Mouse (Mus musculus) myocyte (in vitro differentiated cells): ENCODE data around the gene Ppm1n. TPM values are rescaled to one million over a fixed set of nuclear protein-coding genes. Genes with fewer than 3 reads are reported as not detected.
A peak's percentile ranks its signal among the peaks of the same experiment; 100 is the strongest.

Source experiments
- H3K27me3 ChIP-seq: one replicate; pipeline ENCODE4 v1.6.1; 2011; ENCODE audit not compliant: control insufficient read depth, insufficient read depth, insufficient read length
- H3K36me3 ChIP-seq: one replicate; pipeline ENCODE4 v1.6.1; 2011; ENCODE audit not compliant: control insufficient read depth, insufficient read depth
- H3K4me2 ChIP-seq: one replicate; pipeline ENCODE4 v1.6.1; 2011; ENCODE audit warnings: low read depth, control low read depth
- H3K4me3 ChIP-seq: one replicate; pipeline ENCODE4 v1.5.1; 2011; ENCODE audit warnings: mild to moderate bottlenecking, control low read depth, moderate library complexity
- H3K79me2 ChIP-seq: one replicate; pipeline ENCODE4 v1.6.1; 2011; ENCODE audit not compliant: control insufficient read depth, insufficient read depth
- H3ac ChIP-seq: one replicate; pipeline ENCODE4 v1.6.1; 2011; ENCODE audit not compliant: control insufficient read depth, insufficient read length
- CEBPB ChIP-seq: IDR thresholded peaks from 2 replicates; pipeline ENCODE4 v1.6.1; 2011; ENCODE audit warnings: mild to moderate bottlenecking, moderate library complexity; ENCODE audit not compliant: poor library complexity, insufficient read depth, severe bottlenecking
- E2F4 ChIP-seq: IDR thresholded peaks from one replicate; pipeline ENCODE4 v1.6.1; 2011; ENCODE audit warnings: mild to moderate bottlenecking, control low read depth, moderate library complexity; ENCODE audit not compliant: insufficient read depth
- MAX ChIP-seq: IDR thresholded peaks from one replicate; pipeline ENCODE4 v1.6.1; 2011; ENCODE audit warnings: low read depth, mild to moderate bottlenecking, control low read depth
- MYOD1 ChIP-seq, 3 experiments: IDR thresholded peaks; one replicate each; pipeline ENCODE4 v1.6.1; 2011; ENCODE audit warnings: control low read depth in 2 of 3, low read depth in 2 of 3, mild to moderate bottlenecking in 2 of 3, moderate library complexity in 1 of 3; ENCODE audit not compliant: insufficient read length in 2 of 3, control insufficient read depth in 1 of 3
- MYOG ChIP-seq, 3 experiments: IDR thresholded peaks; one replicate each; pipeline ENCODE4 v1.6.1; 2011; ENCODE audit warnings: control low read depth in 2 of 3, low read depth in 2 of 3, mild to moderate bottlenecking in 2 of 3; ENCODE audit not compliant: insufficient read length in 2 of 3, control insufficient read depth in 1 of 3, insufficient read depth in 1 of 3
- POLR2A ChIP-seq: IDR thresholded peaks from one replicate; pipeline ENCODE4 v1.6.1; 2011; ENCODE audit warnings: low read depth, mild to moderate bottlenecking, control low read depth, moderate library complexity; ENCODE audit not compliant: insufficient read length
- POLR2AphosphoS2 ChIP-seq: IDR thresholded peaks from one replicate; pipeline ENCODE4 v1.6.1; 2011; ENCODE audit warnings: low read depth, control low read depth; ENCODE audit not compliant: insufficient read length
- REST ChIP-seq: IDR thresholded peaks from one replicate; pipeline ENCODE4 v1.6.1; 2011; ENCODE audit warnings: mild to moderate bottlenecking, control low read depth, moderate library complexity; ENCODE audit not compliant: insufficient read depth, insufficient read length
- SRF ChIP-seq: IDR thresholded peaks from one replicate; pipeline ENCODE4 v1.6.1; 2011; ENCODE audit warnings: low read depth; ENCODE audit not compliant: control insufficient read depth, insufficient read length
- TCF12 ChIP-seq: IDR thresholded peaks from one replicate; pipeline ENCODE4 v1.6.1; 2011; ENCODE audit warnings: mild to moderate bottlenecking, control low read depth; ENCODE audit not compliant: poor library complexity, insufficient read depth, severe bottlenecking
- TCF3 ChIP-seq: IDR thresholded peaks from one replicate; pipeline ENCODE4 v1.6.1; 2011; ENCODE audit warnings: low read depth, control low read depth; ENCODE audit not compliant: insufficient read length
- USF1 ChIP-seq: IDR thresholded peaks from one replicate; pipeline ENCODE4 v1.6.1; 2011; ENCODE audit warnings: low read depth, mild to moderate bottlenecking, control low read depth, moderate library complexity
- polyA plus RNA-seq: library from polyadenylated mRNA; unstranded; fragments of >200 nt; fragmentation: generic; extraction: Trizol; gene quantifications from one replicate; pipeline ENCODE4 v1.2.1, GENCODE M21; 2012; ENCODE audit warnings: missing spikeins

Ppm1n gene
- polyA plus RNA-seq, 1 experiment = 0.42 TPM

- Histone ChIP-seq H3K4me3 (peak overlapping the region; percentile 25), H3K4me2 (peak overlapping the region; percentile 76), H3K27me3 (no peaks in the 10 kb centered on the region), H3K36me3 (no peaks in the 10 kb centered on the region), H3ac (no peak overlapping the region), H3K79me2 (no peaks in the 10 kb centered on the region)
- TF ChIP-seq POLR2AphosphoS2 = no peak
- no peak for TF ChIP-seq USF1
- no peak for TF ChIP-seq CEBPB
- no peak for TF ChIP-seq MAX
- no peak for TF ChIP-seq TCF3
- no peak for TF ChIP-seq E2F4
- TF ChIP-seq REST = no peak
- no peak for TF ChIP-seq SRF
- TF ChIP-seq MYOD1 (IDR thresholded peaks at IDR 0.05; ENCODE audit: control insufficient read depth in 1 of 3, insufficient read length in 2 of 3, low read depth in 2 of 3) = no peak
- TF ChIP-seq POLR2A = no peak
- no peak for TF ChIP-seq MYOG (IDR thresholded peaks at IDR 0.05; ENCODE audit: control insufficient read depth in 1 of 3, insufficient read depth in 1 of 3, insufficient read length in 2 of 3, low read depth in 2 of 3)
- no peak for TF ChIP-seq TCF12
Observed at GRCm38 (mm10) chr7:19300501-19301421, 20.9 kb upstream of the Ppm1n start.

GRCm38 (mm10) chr7:19299194-19299593, 19.3 kb upstream of the Ppm1n start:
- Histone ChIP-seq H3K36me3 (no peaks in the 10 kb centered on the region), H3ac (no peak overlapping the region), H3K4me2 (no peak overlapping the region)

GRCm38 (mm10) chr7:19297794-19298193, 17.9 kb upstream of the Ppm1n start:
- peaks cover 4% of the 10 kb centered on the region for H3K36me3 ChIP-seq
- no peaks in the 10 kb centered on the region for H3K79me2 ChIP-seq
- no peak overlapping the region for H3K4me2 ChIP-seq
- no peak overlapping the region for H3ac ChIP-seq
- no peaks in the 10 kb centered on the region for H3K27me3 ChIP-seq
- no peak overlapping the region for H3K4me3 ChIP-seq
- TF ChIP-seq E2F4 = no peak
- no peak for TF ChIP-seq MYOG (IDR thresholded peaks at IDR 0.05; ENCODE audit: control insufficient read depth in 1 of 3, insufficient read depth in 1 of 3, insufficient read length in 2 of 3, low read depth in 2 of 3)
- TF ChIP-seq MYOD1 (IDR thresholded peaks at IDR 0.05; ENCODE audit: control insufficient read depth in 1 of 3, insufficient read length in 2 of 3, low read depth in 2 of 3) = no peak
- no peak for TF ChIP-seq TCF12
- TF ChIP-seq REST = no peak
- no peak for TF ChIP-seq SRF
- TF ChIP-seq POLR2AphosphoS2 = no peak
- TF ChIP-seq POLR2A = no peak
- TF ChIP-seq CEBPB = no peak
- TF ChIP-seq MAX = no peak

More at GRCm38 (mm10) chr7:19299194-19299593, 19.3 kb upstream of the Ppm1n start:
- TF ChIP-seq SRF (no peak), MAX (no peak), E2F4 (no peak), POLR2AphosphoS2 (no peak), POLR2A (no peak), TCF3 (no peak), TCF12 (no peak), REST (no peak), USF1 (no peak), CEBPB (no peak), MYOG (IDR thresholded peaks at IDR 0.05; ENCODE audit: control insufficient read depth in 1 of 3, insufficient read depth in 1 of 3, insufficient read length in 2 of 3, low read depth in 2 of 3) (no peak), MYOD1 (IDR thresholded peaks at IDR 0.05; ENCODE audit: control insufficient read depth in 1 of 3, insufficient read length in 2 of 3, low read depth in 2 of 3) (no peak)
- H3K27me3 ChIP-seq = no peaks in the 10 kb centered on the region
- H3K79me2 ChIP-seq = no peaks in the 10 kb centered on the region
- no peak overlapping the region for H3K4me3 ChIP-seq

- H3K36me3 ChIP-seq = peaks cover 4% of the 10 kb centered on the region
- no peak for TF ChIP-seq REST
- no peaks in the 10 kb centered on the region for H3K27me3 ChIP-seq
- no peak overlapping the region for H3K4me3 ChIP-seq
- no peak overlapping the region for H3K4me2 ChIP-seq
- no peaks in the 10 kb centered on the region for H3K79me2 ChIP-seq
- H3ac ChIP-seq = no peak overlapping the region
Observed at GRCm38 (mm10) chr7:19297034-19297433, 17.2 kb upstream of the Ppm1n start.
